Mouse (Mus musculus) liver, adult 2 months (tissue): ENCODE results near the gene Atxn1l. TPM values are rescaled to one million over a fixed set of nuclear protein-coding genes. Genes with fewer than 3 reads are reported as not detected.

ENCODE experiments used
- DNase-seq: peaks from one replicate; pipeline ENCODE4 v3.0.0-alpha.2; 2011; ENCODE audit warnings: low read depth, low spot score; ENCODE audit errors: extremely low read depth
- H3K27ac ChIP-seq: fragments of 200-500 bp; replicated peaks from 2 replicates; pipeline ENCODE4 v1.5.1; 2012; ENCODE audit warnings: low read depth, mild to moderate bottlenecking, control low read depth, inconsistent platforms, low read length; ENCODE audit not compliant: insufficient read depth
- H3K27me3 ChIP-seq: fragments of 200-500 bp; 2 replicates; pipeline ENCODE4 v1.6.1; 2012; ENCODE audit warnings: mild to moderate bottlenecking, moderate library complexity, low read length, inconsistent platforms; ENCODE audit not compliant: control insufficient read depth, insufficient read depth
- H3K36me3 ChIP-seq: fragments of 200-500 bp; 2 replicates; pipeline ENCODE4 v1.6.1; 2012; ENCODE audit warnings: low read length, inconsistent platforms; ENCODE audit not compliant: control insufficient read depth, insufficient read depth
- H3K4me1 ChIP-seq: fragments of 200-500 bp; 2 replicates; pipeline ENCODE4 v1.6.1; 2011; ENCODE audit warnings: low read length; ENCODE audit not compliant: control insufficient read depth, insufficient read depth
- H3K4me3 ChIP-seq: fragments of 200-500 bp; 2 replicates; pipeline ENCODE4 v1.5.1; 2011; ENCODE audit warnings: low read depth, mild to moderate bottlenecking, control low read depth, low read length, moderate library complexity; ENCODE audit not compliant: insufficient read depth
- H3K79me2 ChIP-seq: fragments of 200-500 bp; 2 replicates; pipeline ENCODE4 v1.6.1; 2012; ENCODE audit warnings: inconsistent platforms, mild to moderate bottlenecking, low read length, moderate library complexity; ENCODE audit not compliant: control insufficient read depth, insufficient read depth
- H3K9ac ChIP-seq: fragments of 200-500 bp; 2 replicates; pipeline ENCODE4 v1.6.1; 2012; ENCODE audit warnings: low read depth, mild to moderate bottlenecking, control low read depth, inconsistent platforms, low read length
- CTCF ChIP-seq: fragments of 200-500 bp; IDR thresholded peaks from 2 replicates; pipeline ENCODE4 v1.5.1; 2011; ENCODE audit warnings: low read depth, low read length, control low read depth
- POLR2A ChIP-seq: fragments of 200-500 bp; IDR thresholded peaks from 2 replicates; pipeline ENCODE4 v1.6.1; 2011; ENCODE audit warnings: low read length, control low read depth; ENCODE audit not compliant: insufficient read depth; ENCODE audit errors: extremely low read depth
- WGBS: fragments of 180-500 bp; shearing (Covaris S2); methylation state at CpG from one replicate; pipeline ENCODE4 v1.1.7; 2018; 5-methylcytosine and 5-hydroxymethylcytosine counted together
- polyA plus RNA-seq: library from polyadenylated mRNA; depleted of rRNA; stranded (reverse); fragments of >200 nt; gene quantifications from 2 replicates; pipeline ENCODE4 v1.2.3, GENCODE M21; 2012
- total RNA-seq: library from RNA; depleted of rRNA; stranded (reverse); fragments of >200 nt; gene quantifications from 2 replicates; pipeline ENCODE4 v1.2.3, GENCODE M21; 2014

The Atxn1l gene
- total and polyA plus RNA-seq, 2 experiments = 6.2 to 6.3 TPM

GRCm38 (mm10) chr8:109747468-109748199 lies 10.1 kb upstream of the Atxn1l start:
- 83% methylated on average over 12 of the region's 12 CpGs for WGBS
- no peak overlapping the region for H3K4me3 ChIP-seq
- no peaks in the 10 kb centered on the region for H3K4me1 ChIP-seq
- H3K36me3 ChIP-seq = no peaks in the 10 kb centered on the region
- no peak overlapping the region for H3K9ac ChIP-seq
- TF ChIP-seq POLR2A = no peak
- no peak for TF ChIP-seq CTCF
- no peak overlapping the region for H3K27ac ChIP-seq
- no peaks in the 10 kb centered on the region for H3K79me2 ChIP-seq
- no peak for DNase-seq
- H3K27me3 ChIP-seq = no peaks in the 10 kb centered on the region

GRCm38 (mm10) chr8:109738049-109738380 lies 476 bp upstream of the Atxn1l start:
- H3K9ac ChIP-seq = no peak overlapping the region
- TF ChIP-seq POLR2A (no peak), CTCF (no peak)
- no peaks in the 10 kb centered on the region for H3K27me3 ChIP-seq
- H3K27ac ChIP-seq = peak overlapping the region; percentile 15; the same call in 1 of the 2 replicates
- peaks cover 9% of the 10 kb centered on the region; the same call in 1 of the 2 replicates for H3K4me1 ChIP-seq
- WGBS = 88% methylated on average over 1 of the region's 1 CpGs
- H3K4me3 ChIP-seq = peak overlapping the region; percentile 98
- peaks cover 6% of the 10 kb centered on the region; the same call in 1 of the 2 replicates for H3K36me3 ChIP-seq
- no peak for DNase-seq
- H3K79me2 ChIP-seq = peaks cover 4% of the 10 kb centered on the region; the same call in 1 of the 2 replicates

- Histone ChIP-seq H3K27me3 (no peaks in the 10 kb centered on the region), H3K36me3 (peaks cover 8% of the 10 kb centered on the region; the same call in 1 of the 2 replicates), H3K4me3 (peak overlapping the region; percentile 98), H3K79me2 (peaks cover 4% of the 10 kb centered on the region; the same call in 1 of the 2 replicates), H3K4me1 (peaks cover 9% of the 10 kb centered on the region; the same call in 1 of the 2 replicates), H3K27ac (peak overlapping the region; percentile 66), H3K9ac (peak overlapping the region; percentile 82)
- TF ChIP-seq CTCF (no peak), POLR2A (no peak)
- WGBS = under 1% methylated on average over 8 of the region's 8 CpGs
- peak; percentile 19 for DNase-seq
These were observed 720 bp downstream of the Atxn1l start for GRCm38 (mm10) chr8:109736819-109737218.

GRCm38 (mm10) chr8:109734018-109734417 lies 3.5 kb downstream of the Atxn1l start:
- Histone ChIP-seq H3K9ac (no peak overlapping the region), H3K36me3 (peaks cover 8% of the 10 kb centered on the region; the same call in 1 of the 2 replicates), H3K79me2 (peaks cover 4% of the 10 kb centered on the region; the same call in 1 of the 2 replicates), H3K27ac (no peak overlapping the region), H3K4me3 (no peak overlapping the region), H3K4me1 (peaks cover 9% of the 10 kb centered on the region; the same call in 1 of the 2 replicates), H3K27me3 (no peaks in the 10 kb centered on the region)
- WGBS = 87% methylated on average over 3 of the region's 3 CpGs
- TF ChIP-seq POLR2A (no peak), CTCF (no peak)
- DNase-seq = no peak

GRCm38 (mm10) chr8:109731012-109731411 lies 6.5 kb downstream of the Atxn1l start:
- no peak for DNase-seq
- Histone ChIP-seq H3K27ac (no peak overlapping the region), H3K36me3 (peaks cover 8% of the 10 kb centered on the region; the same call in 1 of the 2 replicates), H3K9ac (no peak overlapping the region), H3K79me2 (no peaks in the 10 kb centered on the region; the same call in 1 of the 2 replicates), H3K27me3 (no peaks in the 10 kb centered on the region), H3K4me1 (no peaks in the 10 kb centered on the region), H3K4me3 (no peak overlapping the region)
- TF ChIP-seq CTCF (no peak), POLR2A (no peak)
- WGBS = 88% methylated on average over 3 of the region's 3 CpGs

- H3K9ac ChIP-seq = no peak overlapping the region
- TF ChIP-seq POLR2A (no peak), CTCF (no peak)
- no peaks in the 10 kb centered on the region for H3K4me1 ChIP-seq
- no peak overlapping the region for H3K27ac ChIP-seq
- no peak overlapping the region for H3K4me3 ChIP-seq
- no peak for DNase-seq
- no peaks in the 10 kb centered on the region for H3K79me2 ChIP-seq
- no peaks in the 10 kb centered on the region for H3K27me3 ChIP-seq
- H3K36me3 ChIP-seq = peaks cover 21% of the 10 kb centered on the region
- 90% methylated on average over 3 of the region's 3 CpGs for WGBS
These were observed 12.4 kb downstream of the Atxn1l start for GRCm38 (mm10) chr8:109725106-109725505.
